Mouse (Mus musculus): Measurements from ENCODE around the gene Furin. TPM values are rescaled to one million over a fixed set of nuclear protein-coding genes. Genes with fewer than 3 reads are reported as not detected.

Furin gene
- 4.8 and 4.9 TPM in 2 replicates for polyA plus RNA-seq (2015; fragmentation: Nextera tagmentation; extraction: Ambion mirVana)

- no peak within 1 kb of the TSS for H3K4me2 ChIP-seq (replicated peaks)
- no peaks in the 10 kb centered on the region for H3K27me3 ChIP-seq
- WGBS, result 82% methylated on average over 9 of the region's 9 CpGs
- no peak within 1 kb of the TSS for H3K4me3 ChIP-seq
- H3K9me3 ChIP-seq, result no peaks in the 10 kb centered on the region
- no peak within 1 kb of the TSS for H3K9ac ChIP-seq (replicated peaks)
- 0 out of 2 replicates have a peak within 1 kb of the TSS, but pooled peaks have one; percentile 78 for H3K27ac ChIP-seq (replicated peaks)
- no peaks in the 10 kb centered on the region for H3K36me3 ChIP-seq
- no peak for ATAC-seq (replicated peaks)
- H3K4me1 ChIP-seq, result peaks cover 31% of the 10 kb centered on the region
Observed at GRCm38 (mm10) chr7:80405188-80405695, at the start of gene Furin. Furin (minus strand) TSS chr7:80405436.

- WGBS, result 95% methylated on average over 2 of the region's 2 CpGs
- H3K4me2 ChIP-seq (replicated peaks), result no peak overlapping the region
- ATAC-seq (replicated peaks), result no peak
Observed at GRCm38 (mm10) chr7:80454786-80455185, 49.5 kb upstream of the Furin start.

DNA sequence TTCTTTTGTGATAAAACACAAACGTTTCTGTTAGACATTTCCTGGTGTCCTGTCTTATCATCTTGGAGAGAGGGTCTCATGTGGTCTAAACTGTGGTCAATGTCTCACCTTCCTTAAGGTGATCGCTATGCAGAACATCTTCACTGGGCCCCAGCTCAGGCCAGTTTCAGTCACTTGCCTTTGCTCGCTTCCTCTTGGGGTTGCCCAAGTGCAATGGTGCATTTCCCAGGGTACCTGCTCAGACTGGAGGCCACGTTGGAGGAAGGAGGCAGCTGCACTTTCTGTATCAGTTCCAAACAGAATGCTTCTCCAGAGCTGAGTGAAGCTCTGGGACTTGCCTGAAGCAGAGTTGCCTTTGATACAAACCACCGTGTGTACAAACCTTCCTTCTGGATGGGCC, 48.8 kb upstream of the Furin start:
- H3K9ac ChIP-seq (replicated peaks), result no peak overlapping the region
- WGBS, result 92% methylated on average over 5 of the region's 5 CpGs
- no peak overlapping the region for H3K27ac ChIP-seq (replicated peaks)
- no peaks in the 10 kb centered on the region for H3K9me3 ChIP-seq
- no peak for ATAC-seq (replicated peaks)
- H3K27me3 ChIP-seq, result no peaks in the 10 kb centered on the region
- H3K4me1 ChIP-seq, result no peaks in the 10 kb centered on the region
- no peak overlapping the region for H3K4me2 ChIP-seq (replicated peaks)
- no peak overlapping the region for H3K4me3 ChIP-seq
- H3K36me3 ChIP-seq, result 0 out of 2 replicates have a peak, but pooled peaks cover 5% of the 10 kb centered on the region

More at GRCm38 (mm10) chr7:80454786-80455185, 49.5 kb upstream of the Furin start:
- no peaks in the 10 kb centered on the region for H3K27me3 ChIP-seq
- H3K9ac ChIP-seq (replicated peaks), result no peak overlapping the region
- no peaks in the 10 kb centered on the region for H3K4me1 ChIP-seq
- 0 out of 2 replicates have a peak, but pooled peaks cover 5% of the 10 kb centered on the region for H3K36me3 ChIP-seq
- H3K27ac ChIP-seq (replicated peaks), result no peak overlapping the region
- H3K4me3 ChIP-seq, result no peak overlapping the region
- no peaks in the 10 kb centered on the region for H3K9me3 ChIP-seq

DNA sequence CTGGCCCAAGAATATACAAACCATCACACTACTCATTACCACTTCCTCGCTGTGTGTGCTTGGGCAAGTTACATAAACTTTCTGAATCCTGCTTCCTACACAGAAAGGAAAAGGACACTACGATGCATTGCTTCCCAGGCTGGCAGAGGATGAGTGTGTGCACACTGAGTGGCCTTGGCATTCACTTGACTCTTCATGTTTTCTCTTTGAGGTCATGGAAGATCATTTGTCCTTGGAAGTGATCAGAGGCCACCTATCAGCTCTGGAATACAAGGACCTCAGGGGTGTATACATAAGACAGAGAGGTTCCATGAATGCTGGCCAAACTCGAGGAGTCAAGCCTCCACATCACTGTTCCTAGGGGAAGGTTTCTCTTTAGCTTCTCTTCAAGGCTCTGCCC, 47.9 kb upstream of the Furin start:
- Histone ChIP-seq H3K27me3 (no peaks in the 10 kb centered on the region), H3K4me3 (no peak overlapping the region), H3K9me3 (no peaks in the 10 kb centered on the region), H3K4me2 (replicated peaks) (no peak overlapping the region), H3K9ac (replicated peaks) (no peak overlapping the region), H3K4me1 (no peaks in the 10 kb centered on the region), H3K36me3 (0 out of 2 replicates have a peak, but pooled peaks cover 5% of the 10 kb centered on the region), H3K27ac (replicated peaks) (no peak overlapping the region)
- 86% methylated on average over 3 of the region's 3 CpGs for WGBS
- no peak for ATAC-seq (replicated peaks)

DNA sequence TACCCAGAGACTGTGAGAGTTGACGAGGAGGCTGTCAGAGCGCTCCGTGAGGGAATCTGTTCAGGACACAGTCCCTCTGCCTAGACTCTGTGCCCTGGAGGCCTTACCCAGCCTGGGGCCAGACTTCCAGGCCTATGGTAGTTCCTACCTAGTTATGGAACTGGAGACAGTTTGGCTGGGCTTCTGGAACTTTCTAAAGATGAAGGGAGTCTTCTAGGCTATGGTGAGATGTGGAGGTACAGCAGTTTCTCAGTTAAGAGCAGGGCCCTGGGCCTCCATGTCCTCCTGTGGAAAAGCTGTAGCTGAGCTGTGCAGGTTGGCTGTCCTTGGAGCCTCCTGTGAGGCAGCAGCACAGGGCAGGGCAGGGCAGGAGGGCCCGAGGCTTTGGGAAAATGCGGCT, 47.0 kb upstream of the Furin start:
- no peaks in the 10 kb centered on the region for H3K9me3 ChIP-seq
- H3K27me3 ChIP-seq, result no peaks in the 10 kb centered on the region
- no peak for ATAC-seq (replicated peaks)
- no peak overlapping the region for H3K9ac ChIP-seq (replicated peaks)
- 84% methylated on average over 5 of the region's 5 CpGs for WGBS
- H3K4me1 ChIP-seq, result no peaks in the 10 kb centered on the region
- H3K4me2 ChIP-seq (replicated peaks), result no peak overlapping the region
- 0 out of 2 replicates have a peak, but pooled peaks cover 5% of the 10 kb centered on the region for H3K36me3 ChIP-seq
- no peak overlapping the region for H3K27ac ChIP-seq (replicated peaks)
- H3K4me3 ChIP-seq, result no peak overlapping the region

DNA sequence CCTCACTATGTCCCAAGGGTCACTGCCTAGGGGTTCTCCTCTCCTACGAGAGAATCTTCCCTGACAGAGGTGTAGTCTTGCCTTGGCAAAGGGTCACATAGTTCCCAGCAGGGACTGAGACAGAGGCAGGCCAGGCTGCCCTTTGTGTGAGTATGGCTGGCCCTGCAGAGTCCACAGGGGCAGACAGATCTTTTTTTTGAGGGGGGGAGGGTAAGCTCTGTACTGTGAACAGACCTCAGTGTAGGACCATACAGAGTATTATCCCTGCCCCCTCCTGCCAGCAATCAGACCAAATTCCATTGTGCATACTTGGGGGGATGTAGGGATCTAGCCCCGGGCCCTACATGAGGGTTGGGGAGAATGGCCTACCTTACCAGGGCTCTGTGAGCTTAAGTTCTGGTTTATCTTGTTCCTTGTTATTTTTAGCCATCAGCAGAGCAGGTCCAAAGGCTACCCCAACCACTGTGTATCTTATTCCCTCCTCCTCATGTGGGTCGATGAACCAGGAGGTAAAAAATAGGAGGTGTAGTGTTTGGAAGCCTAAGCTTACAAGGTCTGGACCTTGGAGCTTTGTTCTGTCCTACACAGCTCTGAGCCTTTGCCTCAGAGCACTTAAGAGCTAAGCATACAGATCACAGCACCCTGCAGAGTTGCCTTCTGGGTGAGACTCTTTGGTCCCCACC, 46.5 kb upstream of the Furin start:
- WGBS, result 68% methylated on average over 3 of the region's 3 CpGs
- ATAC-seq (replicated peaks), result no peak
- H3K9me3 ChIP-seq, result no peaks in the 10 kb centered on the region
- no peaks in the 10 kb centered on the region for H3K27me3 ChIP-seq
- no peak overlapping the region for H3K9ac ChIP-seq (replicated peaks)
- no peak overlapping the region for H3K27ac ChIP-seq (replicated peaks)
- H3K36me3 ChIP-seq, result 0 out of 2 replicates have a peak, but pooled peaks cover 5% of the 10 kb centered on the region
- H3K4me3 ChIP-seq, result no peak overlapping the region
- H3K4me1 ChIP-seq, result no peaks in the 10 kb centered on the region
- no peak overlapping the region for H3K4me2 ChIP-seq (replicated peaks)

GRCm38 (mm10) chr7:80450354-80450753, 45.1 kb upstream of the Furin start:
- 83% methylated on average over 4 of the region's 4 CpGs for WGBS
- Histone ChIP-seq H3K4me2 (replicated peaks) (no peak overlapping the region), H3K4me3 (no peak overlapping the region), H3K4me1 (no peaks in the 10 kb centered on the region), H3K27me3 (no peaks in the 10 kb centered on the region), H3K9me3 (no peaks in the 10 kb centered on the region), H3K9ac (replicated peaks) (no peak overlapping the region), H3K27ac (replicated peaks) (no peak overlapping the region), H3K36me3 (0 out of 2 replicates have a peak, but pooled peaks cover 5% of the 10 kb centered on the region)
- no peak for ATAC-seq (replicated peaks)

DNA sequence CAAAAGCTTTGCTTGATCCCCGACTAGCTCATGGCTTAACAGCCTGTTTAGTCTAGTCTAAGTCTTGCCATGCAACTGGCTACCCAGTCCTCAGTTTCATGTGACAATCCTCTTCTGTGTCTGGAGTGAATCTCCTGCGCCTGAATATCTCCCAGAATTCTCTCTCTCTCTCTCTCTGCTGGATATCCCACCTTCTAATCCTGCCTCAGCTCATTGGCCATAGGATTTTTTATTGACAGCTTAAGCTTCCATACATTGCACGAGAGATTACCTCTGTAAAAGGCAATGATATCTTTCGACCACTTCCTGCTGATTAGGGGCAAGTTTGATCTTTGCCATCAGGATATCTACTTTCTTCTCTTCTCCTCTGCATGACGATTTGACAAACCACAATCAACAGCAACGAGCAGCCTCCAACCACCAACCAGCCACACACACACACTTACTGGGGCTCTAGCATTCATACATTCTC, 44.4 kb upstream of the Furin start:
- H3K9me3 ChIP-seq, result no peaks in the 10 kb centered on the region
- no peaks in the 10 kb centered on the region for H3K27me3 ChIP-seq
- WGBS, result 82% methylated on average over 6 of the region's 6 CpGs
- 0 out of 2 replicates have a peak, but pooled peaks cover 5% of the 10 kb centered on the region for H3K36me3 ChIP-seq
- no peak for ATAC-seq (replicated peaks)
- no peak overlapping the region for H3K4me2 ChIP-seq (replicated peaks)
- H3K9ac ChIP-seq (replicated peaks), result no peak overlapping the region
- H3K27ac ChIP-seq (replicated peaks), result no peak overlapping the region
- no peaks in the 10 kb centered on the region for H3K4me1 ChIP-seq
- H3K4me3 ChIP-seq, result no peak overlapping the region

DNA sequence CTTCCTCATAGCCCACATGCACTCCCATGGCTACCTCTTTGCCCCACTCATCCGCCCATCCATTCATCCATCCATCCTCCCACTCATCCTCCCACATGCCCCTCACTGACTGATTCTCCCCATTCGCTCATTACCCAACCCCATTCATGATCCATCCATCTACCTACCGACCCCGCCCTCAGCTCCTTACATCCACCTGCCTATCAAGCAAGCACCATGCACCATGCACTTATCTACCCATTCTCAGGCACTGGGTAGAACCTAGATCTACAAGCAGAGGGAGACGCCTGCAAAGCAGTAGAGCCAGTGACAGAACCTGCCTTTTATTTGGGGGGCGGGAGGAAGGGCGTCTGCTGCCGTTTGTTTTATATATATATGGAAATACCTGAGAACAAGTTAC, 42.1 kb upstream of the Furin start:
- Histone ChIP-seq H3K27me3 (no peaks in the 10 kb centered on the region), H3K36me3 (0 out of 2 replicates have a peak, but pooled peaks cover 2% of the 10 kb centered on the region), H3K4me2 (replicated peaks) (no peak overlapping the region), H3K9me3 (no peaks in the 10 kb centered on the region), H3K9ac (replicated peaks) (no peak overlapping the region), H3K4me1 (peaks cover 10% of the 10 kb centered on the region), H3K27ac (replicated peaks) (no peak overlapping the region), H3K4me3 (no peak overlapping the region)
- ATAC-seq (replicated peaks), result no peak
- WGBS, result 94% methylated on average over 8 of the region's 8 CpGs

GRCm38 (mm10) chr7:80446221-80446878, 41.1 kb upstream of the Furin start:
- 82% methylated on average over 7 of the region's 7 CpGs for WGBS
- ATAC-seq (replicated peaks), result no peak
- Histone ChIP-seq H3K27me3 (no peaks in the 10 kb centered on the region), H3K9ac (replicated peaks) (no peak overlapping the region), H3K4me2 (replicated peaks) (no peak overlapping the region), H3K27ac (replicated peaks) (no peak overlapping the region), H3K4me1 (peaks cover 20% of the 10 kb centered on the region), H3K4me3 (no peak overlapping the region), H3K9me3 (no peaks in the 10 kb centered on the region), H3K36me3 (no peaks in the 10 kb centered on the region)

GRCm38 (mm10) chr7:80445492-80445891, 40.3 kb upstream of the Furin start:
- whole genome bisulfite sequencing, result 71% methylated on average over 6 of the region's 6 CpGs
- no peak for ATAC-seq (replicated peaks)
- Histone ChIP-seq H3K27ac (replicated peaks) (no peak overlapping the region), H3K36me3 (no peaks in the 10 kb centered on the region), H3K27me3 (no peaks in the 10 kb centered on the region), H3K4me2 (replicated peaks) (no peak overlapping the region), H3K9me3 (no peaks in the 10 kb centered on the region), H3K9ac (replicated peaks) (no peak overlapping the region), H3K4me1 (peaks cover 22% of the 10 kb centered on the region), H3K4me3 (no peak overlapping the region)

All from forebrain, embryonic 15.5 days (tissue).